Mouse (Mus musculus) heart, adult 2 months (tissue): ENCODE data around the gene Srp68.

Experiments used
- CTCF ChIP-seq: fragments of 200-600 bp; IDR thresholded peaks from 2 replicates; pipeline ENCODE4 v1.8.1; 2022; ENCODE audit warnings: antibody characterized with exemption, mild to moderate bottlenecking, moderate library complexity
- EP300 ChIP-seq: fragments of 200-500 bp; IDR thresholded peaks from 2 replicates; pipeline ENCODE4 v1.6.1; 2011; ENCODE audit warnings: low read depth, low read length, control low read depth; ENCODE audit not compliant: insufficient read depth
- POLR2A ChIP-seq: fragments of 200-500 bp; IDR thresholded peaks from 2 replicates; pipeline ENCODE4 v1.6.1; 2011; ENCODE audit warnings: mild to moderate bottlenecking, low read depth, low read length, control low read depth; ENCODE audit not compliant: insufficient read depth

DNA sequence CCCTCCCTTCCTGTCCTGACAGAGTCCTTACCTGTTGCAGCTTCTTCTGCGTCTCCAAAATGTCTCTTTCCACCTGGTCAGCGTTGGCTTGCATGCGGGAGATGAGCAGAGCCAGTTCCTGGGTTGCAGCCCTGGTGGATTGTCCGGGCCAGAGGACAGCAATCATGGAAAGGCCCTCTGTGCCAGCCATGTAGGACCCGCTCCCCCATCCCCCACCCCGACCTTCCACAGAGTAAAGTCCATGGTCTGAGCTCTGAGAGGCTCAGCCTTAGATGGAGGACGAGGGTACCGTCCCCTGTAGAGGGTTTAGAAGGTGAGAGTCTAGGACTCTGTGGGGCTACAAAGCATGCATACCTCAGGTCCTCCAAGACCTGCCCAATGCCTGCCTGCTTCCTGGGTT, 39.1 kb downstream of the Srp68 start:
- TF ChIP-seq POLR2A, result no peak
- TF ChIP-seq CTCF, result no peak
- TF ChIP-seq EP300, result no peak
